Mouse (Mus musculus) spleen, adult 2 months (tissue): ENCODE measurements around the gene Gucy1b2.

Experiments
- CTCF ChIP-seq: fragments of 200-500 bp; IDR thresholded peaks from 2 replicates; pipeline ENCODE4 v1.5.1; 2011; ENCODE audit warnings: mild to moderate bottlenecking, inconsistent platforms; ENCODE audit not compliant: insufficient read depth, insufficient read length, insufficient replicate concordance; ENCODE audit errors: extremely low read depth
- POLR2A ChIP-seq: fragments of 200-500 bp; IDR thresholded peaks from 2 replicates; pipeline ENCODE4 v1.6.1; 2011; ENCODE audit warnings: low read depth, low read length, inconsistent platforms

DNA sequence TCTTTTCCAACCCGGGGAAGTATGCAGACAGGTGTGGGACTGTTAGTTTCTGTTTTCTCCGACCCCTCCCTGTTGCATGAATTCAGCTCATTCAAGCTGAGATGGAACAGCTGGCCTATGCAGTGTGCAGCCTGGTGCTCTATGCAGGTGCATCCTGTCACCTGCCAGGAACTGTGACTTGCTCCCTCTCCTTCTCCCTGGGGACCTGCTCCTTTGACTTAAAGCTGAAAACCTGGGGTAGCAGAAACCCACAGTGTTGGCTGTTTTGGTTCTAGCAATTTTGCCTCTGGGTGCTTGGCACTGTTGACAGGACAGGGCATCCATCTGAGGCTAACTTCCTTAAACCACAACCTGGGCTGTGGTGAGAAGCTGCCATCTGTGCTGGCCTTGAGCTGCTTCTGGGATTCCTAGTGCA, 30.8 kb downstream of the Gucy1b2 start:
- TF ChIP-seq POLR2A (no peak), CTCF (no peak)
